Mouse (Mus musculus): ENCODE results near the gene Maz.

The Maz gene

GRCm38 (mm10) chr7:127009307-127010085 is 17.3 kb downstream of the Maz start:
- in situ Hi-C loops (cut with MboI, MseI) = loop anchor here (10.0 kb wide), 1 partner anchor 95 kb away; no protein-coding TSS in a partner anchor

DNA sequence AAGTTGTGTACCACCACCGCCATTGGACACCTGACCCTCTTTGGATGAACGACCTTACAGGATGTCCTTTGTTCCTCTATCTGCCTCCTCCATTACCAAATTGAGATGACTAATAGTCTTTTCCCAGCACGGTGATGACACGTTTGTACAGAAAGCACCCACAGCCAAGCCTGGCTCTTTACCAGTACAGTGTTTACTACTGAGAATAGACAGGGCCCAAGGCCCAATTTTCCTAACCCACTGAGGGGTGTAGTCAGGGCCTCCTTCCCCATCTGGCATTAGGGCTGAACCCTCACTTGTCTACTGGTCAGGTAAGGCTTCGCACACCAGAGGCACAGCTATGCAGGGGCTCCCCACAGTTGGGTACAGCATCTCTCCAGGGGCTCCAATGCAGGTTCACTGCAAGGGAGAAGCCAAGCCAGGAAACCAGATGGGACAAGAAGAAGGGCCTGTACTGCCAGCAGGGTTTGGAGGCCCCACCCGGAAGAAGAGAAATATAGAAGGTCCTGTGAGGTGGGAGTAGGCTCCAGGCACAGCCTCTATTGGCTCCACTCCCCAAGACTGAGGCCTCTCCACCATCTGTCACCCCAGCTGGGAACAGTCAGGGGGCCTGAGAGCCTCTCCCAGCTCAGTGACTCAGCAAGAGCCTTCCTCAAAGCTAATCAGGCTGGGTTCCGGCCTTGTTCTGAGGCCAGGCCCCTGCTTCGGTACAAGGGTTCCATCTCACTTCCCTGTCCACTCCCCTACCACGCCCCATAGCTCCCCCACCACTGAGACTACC is 18.4 kb downstream of the Maz start:
- in situ Hi-C loops (cut with MboI, MseI) = no loop called here

- in situ Hi-C loops (cut with MboI, MseI) = no loop called here
Measured at GRCm38 (mm10) chr7:127007313-127008024, 19.4 kb downstream of the Maz start.

DNA sequence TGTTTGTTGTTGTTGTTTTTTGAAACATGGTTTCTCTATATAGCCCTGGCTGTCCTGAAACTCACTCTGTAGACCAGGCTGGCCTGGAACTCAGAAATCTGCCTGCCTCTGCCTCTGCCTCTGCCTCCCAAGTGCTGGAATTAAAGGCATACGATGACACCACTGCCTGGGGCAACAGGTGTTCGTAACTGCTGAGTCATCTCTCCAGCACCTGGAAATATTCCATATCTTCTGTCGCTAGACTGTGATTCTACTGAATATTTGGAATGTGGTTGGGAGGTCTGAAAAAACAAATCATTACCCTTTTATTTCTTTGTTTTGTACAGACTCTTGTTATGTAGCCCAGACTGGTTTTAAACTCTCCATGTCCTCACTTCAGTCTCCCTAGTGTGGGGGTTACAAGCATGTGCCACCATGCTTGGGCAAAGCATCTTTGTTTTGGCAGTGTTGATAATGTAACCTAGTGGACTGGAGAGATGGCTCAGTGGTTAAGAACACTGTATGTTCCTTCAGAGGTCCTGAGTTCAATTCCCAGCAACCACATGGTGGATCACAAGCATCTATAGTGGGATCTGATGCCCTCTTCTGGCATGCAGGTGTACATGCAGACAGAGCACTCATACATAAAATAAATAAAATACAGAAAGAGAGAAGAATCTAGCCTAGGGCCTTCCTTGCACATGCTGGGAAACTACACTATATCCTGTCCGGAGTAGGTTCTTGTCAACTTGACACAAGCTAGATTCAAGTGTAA is 22.5 kb downstream of the Maz start:
- in situ Hi-C loops (cut with MboI, MseI) = no loop called here

DNA sequence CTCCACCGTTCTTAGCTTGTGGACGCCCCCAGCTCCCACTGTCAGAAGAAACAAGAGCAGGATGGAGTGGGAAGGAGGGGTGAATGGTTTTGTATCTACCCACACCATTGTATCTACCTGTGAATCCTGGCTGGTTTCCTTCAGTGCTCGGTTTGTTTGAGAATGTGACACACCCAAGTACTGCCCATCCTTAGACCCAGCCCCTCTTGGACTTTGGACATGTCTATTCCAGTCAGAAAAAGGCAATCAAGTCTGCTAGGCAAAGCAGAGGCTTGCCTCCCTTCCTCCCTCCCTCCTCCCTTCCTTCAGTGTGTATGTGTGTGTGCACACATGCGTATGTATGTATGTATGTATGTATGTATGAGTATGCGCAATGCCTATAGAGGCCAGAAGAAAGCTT is 23.2 kb downstream of the Maz start:
- in situ Hi-C loops (cut with MboI, MseI) = no loop called here

GRCm38 (mm10) chr7:126999568-126999967 is 27.3 kb downstream of the Maz start:
- in situ Hi-C loops (cut with MboI, MseI) = loop anchor here (5.0 kb wide), 1 partner anchor 53 kb away; no protein-coding TSS in a partner anchor

DNA sequence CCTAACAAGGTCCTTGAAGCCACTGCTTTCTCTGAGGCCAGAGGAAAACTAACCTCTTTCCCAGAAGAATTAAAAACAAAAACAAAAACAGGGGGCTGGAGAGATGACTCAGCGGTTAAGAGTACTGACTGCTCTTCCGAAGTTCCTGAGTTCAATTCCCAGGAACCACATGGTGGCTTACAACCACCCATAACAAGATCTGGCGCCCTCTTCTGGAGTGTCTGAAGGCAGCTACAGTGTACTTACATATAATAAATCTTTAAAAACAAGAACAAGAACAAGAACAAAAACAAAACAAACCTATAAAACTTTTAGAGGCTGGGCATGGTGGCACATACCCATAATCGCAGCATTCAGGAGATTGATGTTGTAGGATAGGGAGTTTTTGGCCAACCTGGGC is 30.4 kb downstream of the Maz start:
- in situ Hi-C loops (cut with MboI, MseI) = loop anchor here (5.0 kb wide), 1 partner anchor 56 kb away; no protein-coding TSS in a partner anchor

DNA sequence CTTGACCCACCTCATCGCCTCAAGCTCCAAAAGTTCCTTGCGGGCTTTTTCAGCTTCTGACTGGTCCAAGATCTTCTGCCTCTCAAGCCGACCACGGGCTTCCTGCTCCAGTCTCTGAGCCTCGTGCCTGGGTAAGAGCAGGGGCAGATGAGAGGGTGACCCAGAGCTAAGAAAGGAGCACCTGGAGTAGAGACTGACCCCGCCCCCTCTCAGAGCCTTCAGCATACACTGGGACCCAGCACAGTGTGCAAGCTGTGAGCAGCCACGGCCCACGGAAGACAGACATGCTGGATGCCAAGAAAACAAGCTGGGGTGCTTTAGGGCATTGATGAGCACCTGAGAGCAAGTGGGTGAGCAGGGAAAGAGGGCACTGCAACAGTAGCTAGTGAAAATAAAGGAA is 38.0 kb downstream of the Maz start:
- in situ Hi-C loops (cut with MboI, MseI) = no loop called here

DNA sequence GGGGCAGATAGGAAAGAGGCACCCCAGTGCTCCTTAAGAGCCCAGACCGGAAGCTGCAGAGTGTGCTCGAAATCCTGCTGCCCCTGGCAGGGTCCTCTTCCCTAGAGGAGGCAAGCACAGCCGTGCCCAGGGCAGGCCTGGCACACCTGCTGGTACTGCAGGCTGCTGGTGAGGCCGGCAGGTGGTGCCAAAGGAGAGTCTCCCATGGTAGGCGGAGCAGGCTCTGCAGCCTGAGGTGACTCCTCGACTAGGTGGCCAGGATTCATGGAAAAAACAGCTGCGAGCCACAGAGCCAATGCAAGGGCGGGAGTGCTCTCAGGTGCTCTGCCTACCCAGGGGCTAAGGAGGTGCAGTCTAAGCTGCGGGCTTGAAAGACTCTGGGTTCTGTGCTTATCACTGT is 40.5 kb downstream of the Maz start:
- in situ Hi-C loops (cut with MboI, MseI) = no loop called here

GRCm38 (mm10) chr7:126984667-126985444 is 42.0 kb downstream of the Maz start:
- in situ Hi-C loops (cut with MboI, MseI) = no loop called here

DNA sequence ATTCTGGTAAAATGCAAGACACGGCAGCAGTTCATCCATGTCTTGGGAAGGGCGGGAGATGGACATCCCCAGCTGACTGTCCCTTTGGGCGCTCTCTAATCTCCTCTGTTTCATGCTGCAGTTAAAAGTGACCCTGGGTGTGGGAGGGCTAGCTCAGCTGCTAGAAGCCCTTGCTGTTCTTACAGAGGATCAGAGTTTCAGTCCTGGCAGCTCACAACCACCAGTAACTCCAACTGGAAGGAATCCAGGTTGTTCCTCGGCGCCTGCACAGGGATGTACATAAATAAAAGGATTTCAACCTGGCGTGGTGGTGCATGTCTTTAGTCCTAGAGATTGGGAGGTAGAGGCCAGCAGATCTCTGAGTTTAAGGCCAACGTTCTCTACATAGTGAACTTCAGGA is 43.7 kb downstream of the Maz start:
- in situ Hi-C loops (cut with MboI, MseI) = no loop called here

GRCm38 (mm10) chr7:126982054-126982453 is 44.8 kb downstream of the Maz start:
- in situ Hi-C loops (cut with MboI, MseI) = no loop called here

DNA sequence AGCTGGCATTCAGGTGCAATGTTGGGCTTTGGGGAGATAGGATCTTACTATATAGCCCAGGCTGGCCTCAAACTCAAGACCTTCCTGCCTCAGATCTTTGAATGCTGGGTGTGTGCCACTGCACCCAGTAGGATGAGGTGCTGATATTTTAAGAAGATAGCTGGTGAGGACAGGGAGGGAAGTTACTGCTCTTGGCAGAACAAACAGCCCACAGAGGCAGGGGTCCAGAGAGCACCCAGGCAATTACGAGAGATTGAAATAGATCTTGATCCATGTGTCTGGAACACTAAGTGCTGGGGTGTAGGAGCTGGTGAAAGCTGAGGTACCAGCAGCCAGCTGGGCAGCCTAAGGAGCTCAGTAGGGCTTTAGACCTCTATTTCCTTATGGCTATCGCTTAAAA is 45.2 kb downstream of the Maz start:
- in situ Hi-C loops (cut with MboI, MseI) = no loop called here

GRCm38 (mm10) chr7:126978841-126979240 is 48.0 kb downstream of the Maz start:
- in situ Hi-C loops (cut with MboI, MseI) = no loop called here

DNA sequence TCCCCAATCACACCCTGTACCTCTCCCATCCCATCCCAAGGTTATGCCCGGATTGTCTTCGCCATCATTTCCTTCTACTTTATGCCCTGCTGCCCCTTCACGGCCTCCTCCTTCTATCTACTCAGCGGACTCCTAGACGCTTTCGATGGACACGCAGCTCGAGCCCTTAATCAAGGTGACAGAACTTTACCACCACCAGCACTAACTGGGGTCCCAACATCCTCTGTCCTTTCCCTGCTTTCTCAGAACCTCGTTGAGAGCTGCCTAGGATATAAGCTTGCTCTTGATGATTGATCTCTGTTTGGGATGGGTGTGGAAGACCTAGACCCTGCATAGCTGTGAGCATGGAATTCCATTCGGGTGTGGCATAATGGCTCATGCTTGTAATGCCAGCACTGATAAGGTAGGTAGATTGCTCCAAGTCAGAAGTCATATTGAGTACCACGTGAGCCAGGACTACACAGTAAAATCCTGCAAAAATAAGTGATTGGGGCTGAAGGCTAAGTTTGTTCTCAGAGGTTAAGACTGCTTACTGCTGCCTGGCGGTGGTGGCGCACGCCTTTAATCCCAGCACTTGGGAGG is 49.9 kb downstream of the Maz start:
- in situ Hi-C loops (cut with MboI, MseI) = no loop called here

GRCm38 (mm10) chr7:126975950-126976866 is 50.6 kb downstream of the Maz start, which contains the start of gene Cdiptos:
Gene Cdiptos (minus strand): TSS chr7:126976098.
- in situ Hi-C loops (cut with MboI, MseI) = no loop called here

- in situ Hi-C loops (cut with MboI, MseI) = no loop called here
Measured at GRCm38 (mm10) chr7:126975893-126975949, 51.1 kb downstream of the Maz start, which contains the start of gene Cdipt. Gene Cdipt (plus strand): TSS chr7:126975914.

DNA sequence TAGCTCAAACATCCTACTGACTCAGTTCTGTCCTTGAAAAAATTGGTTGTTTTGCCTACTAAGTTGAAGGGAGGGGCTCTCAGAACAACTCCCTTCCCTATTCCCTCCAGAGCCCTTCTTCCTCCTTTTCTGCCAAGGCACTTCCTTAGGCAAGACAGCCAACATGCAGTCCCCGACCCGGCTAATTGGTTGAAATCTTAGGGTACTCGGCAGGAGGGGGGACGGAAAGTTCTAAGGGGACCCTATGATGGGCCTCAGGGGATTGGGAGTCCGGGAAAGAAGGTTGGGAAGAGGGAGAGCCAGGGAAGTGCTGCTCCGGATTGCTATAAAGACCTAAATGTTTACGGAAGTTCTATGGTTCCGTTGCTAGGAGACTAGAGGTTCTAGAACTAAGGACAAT is 51.3 kb downstream of the Maz start:
- in situ Hi-C loops (cut with MboI, MseI) = no loop called here
